Mouse (Mus musculus): Measurements from ENCODE around the gene Cmtm4.

- no peak for TF ChIP-seq CTCF (conservative IDR thresholded peaks at IDR 0.05; ENCODE audit: insufficient read depth, insufficient read length, low read depth, low read length)
- TF ChIP-seq POLR2A (IDR thresholded peaks at IDR 0.05; ENCODE audit: low read depth, low read length) = no peak
Measured at GRCm38 (mm10) chr8:104387980-104388379, 7.6 kb downstream of the Cmtm4 start.
